Mouse (Mus musculus) MN1 (cell line): ENCODE measurements at regions not wholly inside any gene's neighbourhood (a gene's known extent, or its start where the extent isn't known, plus 50 kb on each side); places are given as distances from the start of the nearest gene placed in this dataset.
"Not testable (repeated sequence)": the region's sequence is repeated elsewhere in the genome, so short reads cannot be mapped to it uniquely, and the experiment has no call there.

Source experiments
- DNase-seq: peaks from one replicate; pipeline ENCODE4 v3.0.0-alpha.2; 2016; ENCODE audit warnings: low spot score

DNA sequence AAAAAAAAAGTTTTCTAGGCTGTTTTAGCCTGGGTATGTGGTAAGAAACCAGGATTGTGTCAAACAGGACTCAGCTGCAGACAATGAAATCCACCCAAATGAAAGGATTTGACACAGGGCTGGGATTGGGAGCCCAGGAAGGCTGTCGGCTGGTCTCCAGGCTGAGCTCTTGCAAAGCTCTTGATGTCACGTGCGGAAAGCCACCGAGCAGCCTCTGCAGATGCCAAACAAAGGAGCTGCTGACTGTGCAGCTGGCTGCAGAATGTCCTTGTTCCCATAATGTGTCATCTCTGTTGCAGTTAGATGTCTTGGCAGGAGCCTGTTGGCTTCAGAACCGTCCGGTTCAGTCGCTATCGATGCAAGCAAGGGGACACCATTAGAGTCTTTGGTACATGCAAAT lies 56.1 kb downstream of the Bbs10 start:
- no peak for DNase-seq

DNA sequence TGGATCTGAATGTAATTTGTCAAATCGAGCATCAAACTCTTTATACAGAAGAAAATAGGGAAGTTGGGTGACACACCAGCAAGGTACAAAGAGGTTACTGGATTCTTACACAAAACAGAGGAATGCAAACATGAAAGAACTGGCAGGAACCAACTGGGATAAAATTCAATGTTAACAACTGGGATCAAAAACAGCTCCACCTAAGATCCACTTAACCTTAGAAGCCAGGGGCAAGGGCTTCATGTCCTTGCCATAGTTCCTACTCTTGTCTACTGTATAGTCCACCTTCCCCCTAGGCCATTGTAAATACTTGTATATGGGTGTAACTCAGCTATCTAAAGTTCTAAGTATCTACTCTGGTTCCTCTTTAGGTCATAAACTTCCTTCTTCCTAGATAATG lies 59.9 kb downstream of the Bbs10 start:
- not testable (repeated sequence) for DNase-seq

- DNase-seq = no peak
These were observed 63.4 kb downstream of the Bbs10 start for GRCm38 (mm10) chr10:111361749-111362435.

DNA sequence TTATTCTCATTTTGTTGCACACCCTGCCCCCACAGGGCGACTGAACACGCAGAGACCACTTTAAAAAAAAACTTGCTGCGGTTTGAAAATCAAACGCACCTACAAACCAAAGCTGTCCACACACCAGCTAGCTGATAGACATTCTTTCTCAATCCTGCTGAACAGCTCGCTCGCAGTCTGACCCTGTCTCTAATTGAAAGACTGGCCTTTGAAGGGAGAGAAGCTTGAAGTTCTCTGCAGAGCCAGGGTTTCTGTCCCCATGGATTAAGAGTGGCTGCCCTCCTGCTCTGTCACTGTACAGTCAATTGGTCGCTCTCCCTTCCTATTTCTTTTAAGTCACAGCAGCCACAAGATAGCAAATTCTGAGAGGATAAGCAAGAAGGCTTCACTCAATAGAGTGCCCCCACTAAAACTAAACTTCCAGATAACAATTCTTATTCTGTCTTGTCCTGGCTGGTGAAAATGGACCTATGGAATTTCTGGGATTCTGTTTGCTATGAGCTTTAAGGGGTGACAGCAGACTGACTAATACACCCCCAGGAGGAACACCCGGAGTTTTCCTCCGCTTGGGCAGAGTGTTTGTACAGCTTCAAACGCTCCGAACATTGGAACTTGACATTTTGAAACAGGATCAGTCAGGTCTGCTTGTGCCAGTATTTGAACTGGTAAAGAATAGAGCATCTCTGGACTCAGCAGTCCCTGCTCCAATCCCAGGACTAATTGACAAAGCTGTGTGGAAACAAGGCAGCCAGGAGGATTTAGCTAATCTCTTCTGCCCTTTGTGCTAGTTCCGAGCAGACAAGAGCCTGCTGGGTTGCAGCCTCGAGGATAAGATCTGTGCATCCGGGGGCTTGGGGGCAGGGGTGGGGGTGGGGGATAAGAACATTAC lies 65.5 kb downstream of the Bbs10 start:
- DNase-seq = peak; percentile 18

DNA sequence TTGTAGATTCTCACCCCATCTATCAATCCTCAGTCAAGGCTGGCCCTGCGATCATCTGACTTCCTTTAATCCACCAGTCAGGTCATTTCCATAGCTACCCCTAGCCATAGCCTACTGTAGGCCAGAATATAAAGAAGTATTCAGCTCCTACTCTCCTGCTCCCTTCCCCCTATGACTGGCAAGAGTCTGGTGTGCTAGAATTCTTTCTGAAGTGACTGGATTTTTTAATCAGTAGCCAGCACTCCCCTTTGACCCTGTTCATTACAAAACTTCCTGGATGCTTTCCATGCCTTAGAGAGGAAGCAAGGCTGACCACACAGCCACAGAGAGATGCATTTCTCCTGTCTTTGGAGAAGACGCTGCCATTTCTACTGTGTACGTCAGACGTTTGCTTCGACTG lies 66.5 kb downstream of the Bbs10 start:
- peak; percentile 16 for DNase-seq

DNA sequence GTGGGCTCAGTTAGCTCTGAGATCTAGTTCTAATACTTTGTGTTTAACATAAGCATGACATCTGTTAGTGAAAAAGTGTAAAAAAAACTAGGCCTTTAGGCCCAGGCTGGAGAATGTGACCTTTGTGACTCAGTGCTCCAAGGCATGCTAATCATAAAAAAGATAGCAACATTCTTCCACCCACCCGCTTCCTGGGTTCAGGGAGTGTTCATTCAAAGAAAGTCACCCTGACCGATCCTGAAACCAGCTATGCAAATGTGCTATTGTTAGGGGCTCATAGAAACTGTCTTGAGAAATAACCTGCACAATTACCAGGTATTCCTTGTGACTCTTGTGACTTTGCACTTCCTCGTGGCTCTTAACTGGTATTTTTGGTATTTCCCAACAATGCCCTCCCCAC lies 70.6 kb downstream of the Bbs10 start:
- DNase-seq = not testable (repeated sequence)

DNA sequence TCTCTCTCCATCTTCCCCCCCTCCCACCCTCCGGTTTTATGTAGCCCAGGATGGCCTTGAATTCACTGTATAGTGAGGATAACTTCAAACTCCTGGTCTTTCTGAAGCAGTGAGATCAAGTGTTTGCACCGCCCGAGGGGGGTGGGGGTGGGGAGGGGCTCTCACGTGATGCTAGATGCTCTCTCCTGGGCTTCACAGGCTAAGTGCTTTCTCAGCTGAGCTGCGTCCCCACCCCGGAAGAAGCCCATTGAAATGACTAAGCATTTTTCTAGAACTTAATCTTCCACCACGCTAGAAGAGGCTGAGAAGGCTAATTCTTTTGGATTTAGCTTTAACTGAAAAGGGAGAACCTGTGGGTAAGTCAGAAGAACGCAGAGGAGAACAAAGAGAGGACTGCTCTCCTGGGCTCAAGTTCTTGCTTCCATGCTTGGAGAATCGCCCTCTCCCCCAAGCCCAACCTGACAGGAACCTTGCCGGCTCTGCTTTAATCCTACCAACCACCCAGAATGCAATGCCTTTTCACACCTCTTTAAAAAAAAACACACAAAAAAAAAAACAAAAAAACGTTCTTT lies 79.7 kb downstream of the Bbs10 start:
- DNase-seq = no peak

DNA sequence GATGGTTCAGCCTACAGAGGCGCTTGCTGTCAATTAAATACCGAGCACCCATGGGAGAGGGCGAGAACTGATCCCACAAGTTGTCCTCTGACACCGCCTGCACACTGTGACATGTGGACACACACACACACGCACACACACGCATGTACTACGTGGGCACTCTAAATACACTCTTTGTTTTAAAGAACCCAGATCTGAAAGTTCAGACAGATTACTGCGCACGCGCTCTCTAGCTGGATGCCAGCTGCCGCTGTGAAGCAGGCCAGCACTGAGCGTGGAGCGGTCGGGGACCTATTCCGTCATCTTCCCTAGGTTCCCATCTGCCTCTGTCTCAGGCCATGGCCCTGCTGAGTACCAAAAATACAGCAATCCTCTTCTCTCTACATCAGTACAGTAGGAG lies 83.2 kb downstream of the Bbs10 start:
- no peak for DNase-seq

GRCm38 (mm10) chr10:111382206-111382930 lies 83.9 kb downstream of the Bbs10 start:
- no peak for DNase-seq

- DNase-seq = no peak
These were observed 87.1 kb downstream of the Bbs10 start for GRCm38 (mm10) chr10:111385561-111385960.

- no peak for DNase-seq
These were observed 85.0 kb upstream of the Nap1l1 start for GRCm38 (mm10) chr10:111387869-111388538.

- no peak for DNase-seq
These were observed 84.3 kb upstream of the Nap1l1 start for GRCm38 (mm10) chr10:111388545-111389320.

DNA sequence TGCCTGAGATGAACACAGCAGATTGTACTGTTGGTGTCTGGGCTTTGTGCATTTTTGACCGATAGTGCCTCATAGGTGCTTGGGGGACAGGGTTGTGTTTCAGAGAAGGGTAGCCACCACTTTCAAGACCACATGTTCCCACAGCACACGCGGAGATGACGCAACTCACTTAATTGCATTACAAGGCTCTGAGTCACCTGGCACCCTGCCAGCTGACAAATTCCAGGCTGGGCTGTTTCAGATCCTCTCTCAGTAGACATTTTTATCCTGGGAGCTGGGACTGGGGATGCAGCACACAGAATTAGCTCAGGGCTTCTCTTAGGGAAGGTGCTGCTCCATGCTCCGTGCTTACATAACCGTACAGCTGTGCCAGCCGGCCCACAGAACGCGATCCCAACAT lies 83.1 kb upstream of the Nap1l1 start:
- peak; percentile 99 for DNase-seq

DNA sequence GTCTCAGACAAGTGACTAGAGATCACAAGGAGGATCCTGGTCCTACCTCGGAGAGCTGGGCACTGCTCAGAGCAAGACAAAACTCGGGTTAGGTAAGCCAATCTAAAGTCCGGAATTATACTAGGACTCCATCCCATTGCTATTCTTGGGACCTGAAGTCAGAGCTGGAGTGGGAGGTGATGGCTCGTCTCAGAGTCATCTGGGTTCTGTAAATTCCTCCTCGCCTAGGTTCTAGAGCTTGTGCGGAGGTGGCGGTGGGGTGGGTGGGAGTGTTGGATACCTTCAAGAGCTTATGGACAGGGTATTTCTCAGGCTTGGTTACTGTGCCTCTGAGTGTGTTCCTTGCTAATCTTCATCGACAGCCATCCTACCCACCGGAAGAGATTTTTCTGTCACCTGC lies 78.6 kb upstream of the Nap1l1 start:
- DNase-seq = no peak

DNA sequence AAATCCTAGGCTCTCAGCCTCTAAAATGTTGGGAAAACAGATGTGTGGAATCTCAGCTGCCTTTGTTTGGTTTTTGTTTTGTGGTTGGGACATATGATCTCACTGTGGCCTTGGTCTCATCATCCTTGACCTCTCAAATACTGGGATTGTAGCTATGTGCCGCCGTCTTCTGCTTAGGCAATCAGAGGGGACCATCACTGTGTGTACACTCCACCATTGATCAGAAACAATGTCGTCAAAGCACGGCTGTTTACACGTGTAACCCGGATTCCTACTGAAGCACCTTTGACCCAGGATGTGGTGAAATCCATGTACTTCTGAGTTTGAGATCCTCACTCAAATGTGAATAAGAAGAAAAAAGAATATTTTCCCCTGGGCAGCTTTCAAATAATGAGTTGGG lies 68.0 kb upstream of the Nap1l1 start:
- DNase-seq = no peak

GRCm38 (mm10) chr10:111408887-111409286 lies 64.1 kb upstream of the Nap1l1 start:
- no peak for DNase-seq

DNA sequence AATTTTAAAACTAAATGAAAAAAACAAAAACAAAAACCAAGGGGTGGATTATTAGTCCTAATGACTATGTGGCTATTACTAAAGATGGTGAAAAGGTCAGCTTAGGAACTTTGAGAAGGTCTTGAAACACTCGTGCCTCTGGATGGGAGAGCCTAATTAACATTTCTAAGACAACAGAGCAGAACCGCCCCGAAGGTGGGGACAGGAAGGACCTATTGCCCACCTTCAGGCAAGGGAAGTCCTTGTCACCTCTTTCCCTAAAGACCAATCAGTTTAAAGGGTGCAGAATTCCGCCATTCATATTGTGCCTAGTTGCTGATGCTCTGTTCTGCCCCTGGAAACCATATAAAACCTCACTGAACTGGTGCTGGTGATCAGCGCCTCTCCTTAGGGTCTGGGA lies 63.5 kb upstream of the Nap1l1 start:
- no peak for DNase-seq

GRCm38 (mm10) chr10:111410121-111410520 lies 62.9 kb upstream of the Nap1l1 start:
- no peak for DNase-seq

- DNase-seq = no peak
These were observed 61.5 kb upstream of the Nap1l1 start for GRCm38 (mm10) chr10:111411533-111411932.

DNA sequence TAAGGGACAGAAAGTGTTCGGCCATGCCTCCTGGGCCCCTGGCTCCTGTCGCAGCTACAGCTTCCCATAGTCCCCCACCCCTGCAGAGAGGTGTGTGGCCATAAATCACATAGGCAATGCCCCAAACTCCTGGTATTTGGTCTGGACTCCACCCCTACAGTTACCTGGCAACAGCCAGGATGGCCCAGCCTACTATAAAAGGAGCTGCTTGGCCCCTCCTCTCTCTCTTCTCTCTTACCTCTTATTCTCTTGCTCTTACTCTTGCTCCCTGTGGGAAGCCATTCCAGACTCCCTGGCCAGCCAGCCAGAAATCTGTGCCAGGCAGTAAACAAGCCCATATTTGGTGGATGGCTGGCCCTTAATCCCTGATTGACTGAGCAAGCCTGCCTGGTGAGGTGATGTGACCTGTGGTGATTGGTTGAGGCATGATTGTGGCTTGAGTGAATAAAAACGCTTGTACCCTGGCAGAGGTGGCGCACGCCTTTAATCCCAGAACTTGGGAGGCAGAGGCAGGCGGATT lies 56.4 kb upstream of the Nap1l1 start:
- no peak for DNase-seq
